Comparison of ENCODE assay signal across 8 mouse cellular contexts in the genomic region with DNA sequence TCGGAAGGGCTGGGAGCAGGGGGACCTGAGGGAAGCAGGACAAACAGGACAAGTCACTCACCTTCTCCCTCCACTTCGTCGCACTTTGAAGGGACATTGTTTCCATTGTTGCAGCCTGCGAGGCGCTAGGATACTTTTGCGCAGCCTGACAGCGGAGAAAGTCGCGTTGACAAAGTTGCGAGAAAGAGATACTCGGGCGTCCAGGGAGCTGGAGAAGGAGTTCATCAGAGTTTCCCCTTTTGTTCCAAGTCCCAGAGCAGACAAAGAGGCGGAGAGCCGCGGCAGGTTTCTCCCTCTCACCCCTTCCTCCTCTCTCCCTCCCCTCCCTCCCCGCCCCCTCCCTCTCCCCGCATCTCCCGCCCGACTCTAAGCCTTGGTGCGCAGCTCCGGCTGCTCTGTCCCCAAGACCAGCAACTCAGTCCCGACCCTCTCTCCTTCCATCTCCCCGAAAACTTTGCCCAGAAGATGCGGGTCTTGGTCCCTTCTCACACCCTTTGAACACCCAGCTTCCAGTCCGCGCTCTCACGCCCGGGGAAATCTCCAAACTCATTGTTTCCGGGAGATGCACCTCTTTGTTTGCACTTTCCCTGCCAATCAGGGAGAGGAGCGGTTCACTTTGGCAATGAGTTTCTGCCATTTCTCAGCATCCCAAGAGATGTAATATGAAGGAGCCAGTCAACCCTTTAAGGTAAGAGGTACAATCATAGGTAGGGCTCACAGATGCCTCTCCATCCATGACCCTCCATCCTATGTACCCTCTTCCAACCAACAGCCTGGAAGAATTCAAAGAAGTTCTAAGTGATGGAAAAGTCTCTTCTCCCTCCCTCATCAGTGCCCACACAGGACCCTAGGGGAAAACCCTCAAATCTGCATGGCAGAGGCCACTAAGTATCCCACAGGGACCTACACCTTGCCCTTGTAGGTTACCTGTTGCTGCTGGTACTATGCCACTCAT.
DNase-seq lines count a peak whose midpoint lies in the region; ATAC-seq lines count a peak whose summit lies in the region.

No protein-coding gene starts in this region.

- no peak overlapping the region for H3K27ac ChIP-seq in brown adipose tissue, adult 24 weeks (replicated peaks; ENCODE audit: low read depth, low read length)
- no peak overlapping the region for H3K27ac ChIP-seq in heart, embryonic 13.5 days (replicated peaks)
- H3K27ac ChIP-seq in midbrain, embryonic 14.5 days (replicated peaks; ENCODE audit: low read depth, low read length) = no peak overlapping the region

- no peak for ATAC-seq in heart, embryonic 13.5 days (ENCODE audit: extremely low read depth, insufficient number of reproducible peaks, low FRiP score, low TSS enrichment)
- ATAC-seq in midbrain, embryonic 14.5 days (ENCODE audit: low FRiP score, low TSS enrichment) = peak; percentile 64; the same call in 1 of the 2 replicates

- H3K27me3 ChIP-seq in heart, embryonic 13.5 days (replicated peaks) = peaks cover 49% of the 10 kb centered on the region
- no peaks in the 10 kb centered on the region for H3K27me3 ChIP-seq in midbrain, embryonic 14.5 days (ENCODE audit: control insufficient read depth, insufficient read depth, low read length)

- H3K4me3 ChIP-seq in brown adipose tissue, adult 24 weeks (ENCODE audit: insufficient read depth, low read depth, low read length) = peak overlapping the region; percentile 63
- H3K4me3 ChIP-seq in heart, embryonic 13.5 days = peak overlapping the region; percentile 66
- peak overlapping the region; percentile 50 for H3K4me3 ChIP-seq in midbrain, embryonic 14.5 days (replicated peaks; ENCODE audit: low read depth, low read length)

- DNase-seq in gastrocnemius, postnatal 10 days = peak; percentile 32
- DNase-seq in gastrocnemius, adult 8-10 months (ENCODE audit: low spot score in 2 of 2) = no peak
- DNase-seq in kidney, postnatal 25 days = peak; percentile 13 to 33
- DNase-seq in midbrain, embryonic 14.5 days = peak; percentile 69
- peak; percentile 52 for DNase-seq in thymus, postnatal 25 days
- no peak for DNase-seq in left cerebral cortex, adult 9 months (ENCODE audit: low spot score in 2 of 2)

- H3K9me3 ChIP-seq in heart, embryonic 13.5 days = no peaks in the 10 kb centered on the region
- H3K9me3 ChIP-seq in midbrain, embryonic 14.5 days (ENCODE audit: control insufficient read depth, low read length) = no peaks in the 10 kb centered on the region

- 1% methylated on average over 28 of the region's 30 CpGs for WGBS in heart, embryonic 13.5 days
- under 1% methylated on average over 29 of the region's 30 CpGs for WGBS in midbrain, embryonic 14.5 days

- peak overlapping the region; percentile 85 for H3K4me2 ChIP-seq in heart, embryonic 13.5 days
- H3K4me2 ChIP-seq in midbrain, embryonic 14.5 days (ENCODE audit: low read length) = peak overlapping the region; percentile 85

- H3K36me3 ChIP-seq in heart, embryonic 13.5 days = no peaks in the 10 kb centered on the region
- no peaks in the 10 kb centered on the region for H3K36me3 ChIP-seq in midbrain, embryonic 14.5 days (ENCODE audit: control insufficient read depth, insufficient read depth, low read length)

- H3K9ac ChIP-seq in heart, embryonic 13.5 days = peak overlapping the region; percentile 81
- peak overlapping the region; percentile 55 for H3K9ac ChIP-seq in midbrain, embryonic 14.5 days (replicated peaks; ENCODE audit: low read length)

- peaks cover 3% of the 10 kb centered on the region; the same call in 1 of the 2 replicates for H3K4me1 ChIP-seq in brown adipose tissue, adult 24 weeks (ENCODE audit: control insufficient read depth, insufficient read depth, insufficient read length, low read length)
- peaks cover 39% of the 10 kb centered on the region for H3K4me1 ChIP-seq in heart, embryonic 13.5 days
- peaks cover 32% of the 10 kb centered on the region for H3K4me1 ChIP-seq in midbrain, embryonic 14.5 days (ENCODE audit: control insufficient read depth, insufficient read depth, low read length)

Comparison
In these comparisons a context has a peak if more than half of its experiments do, and no peak if none do; other contexts are left out.
1. DNase-seq: peak in gastrocnemius, postnatal 10 days (single experiment), kidney, postnatal 25 days (2 of 2), midbrain, embryonic 14.5 days (single experiment) and thymus, postnatal 25 days (single experiment); none in gastrocnemius, adult 8-10 months (0 of 2) and left cerebral cortex, adult 9 months (0 of 2).
2. Peak in every context shown above with its lines, with median percentiles within 50 percentile points of each other: H3K4me3 ChIP-seq.